Mouse (Mus musculus): ENCODE results near the gene Syne4.

Gene Syne4

GRCm38 (mm10) chr7:30328379-30328778 lies 13.8 kb downstream of the Syne4 start:
- no peak for DNase-seq (ENCODE audit: low spot score)

GRCm38 (mm10) chr7:30331887-30332286 lies 17.3 kb downstream of the Syne4 start:
- DNase-seq (ENCODE audit: low spot score): peak; percentile 88

GRCm38 (mm10) chr7:30332622-30333259 lies 18.1 kb downstream of the Syne4 start:
- DNase-seq (ENCODE audit: low spot score): no peak

- DNase-seq (ENCODE audit: low spot score): no peak
These were observed 18.8 kb downstream of the Syne4 start for GRCm38 (mm10) chr7:30333436-30333835.

GRCm38 (mm10) chr7:30334563-30334962 lies 20.0 kb downstream of the Syne4 start:
- no peak for DNase-seq (ENCODE audit: low spot score)

- no peak for DNase-seq (ENCODE audit: low spot score)
These were observed 21.1 kb downstream of the Syne4 start for GRCm38 (mm10) chr7:30335688-30336087.

- DNase-seq (ENCODE audit: low spot score): no peak
These were observed 21.8 kb downstream of the Syne4 start for GRCm38 (mm10) chr7:30336384-30336783.

GRCm38 (mm10) chr7:30339432-30340109 lies 25.0 kb downstream of the Syne4 start:
- DNase-seq (ENCODE audit: low spot score): no peak

- no peak for DNase-seq (ENCODE audit: low spot score)
These were observed 32.2 kb downstream of the Syne4 start for GRCm38 (mm10) chr7:30346635-30347379.

- DNase-seq (ENCODE audit: low spot score): no peak
These were observed 33.2 kb downstream of the Syne4 start for GRCm38 (mm10) chr7:30347828-30348227.

GRCm38 (mm10) chr7:30353279-30353822 lies 38.7 kb downstream of the Syne4 start:
- DNase-seq (ENCODE audit: low spot score): no peak

- no peak for DNase-seq (ENCODE audit: low spot score)
These were observed 39.5 kb downstream of the Syne4 start for GRCm38 (mm10) chr7:30354059-30354458.

- DNase-seq (ENCODE audit: low spot score): no peak
These were observed 44.0 kb downstream of the Syne4 start for GRCm38 (mm10) chr7:30358378-30359186.

GRCm38 (mm10) chr7:30359276-30359865 lies 44.8 kb downstream of the Syne4 start:
- no peak for DNase-seq (ENCODE audit: low spot score)

- no peak for DNase-seq (ENCODE audit: low spot score)
These were observed 45.4 kb downstream of the Syne4 start for GRCm38 (mm10) chr7:30360028-30360427.

GRCm38 (mm10) chr7:30362652-30363343 lies 48.2 kb downstream of the Syne4 start, which contains the start of gene Lrfn3:
Gene Lrfn3, minus strand, starts transcription at chr7:30362772.
- no peak for DNase-seq (ENCODE audit: low spot score)

- DNase-seq (ENCODE audit: low spot score): no peak
These were observed 48.7 kb downstream of the Syne4 start for GRCm38 (mm10) chr7:30363344-30363738.

- DNase-seq (ENCODE audit: low spot score): no peak
These were observed 52.9 kb downstream of the Syne4 start for GRCm38 (mm10) chr7:30367466-30367865.

Measured in layer of hippocampus, adult 9-10 months (tissue).